Mouse (Mus musculus) T-helper 17 cell (primary cell): Measurements from ENCODE around the gene Padi2.

ENCODE experiments used
- in situ Hi-C, 2 experiments: fragments of 300-600 bp; cut with MboI, MseI; formaldehyde crosslinking; loops; 1 replicate in 1 of 2; 2 replicates in 1 of 2; pipeline ENCODE4 v1.15.1; 2025; ENCODE audit warnings: high pct_unique_total_duplicates in 2 of 2

Padi2 gene

DNA sequence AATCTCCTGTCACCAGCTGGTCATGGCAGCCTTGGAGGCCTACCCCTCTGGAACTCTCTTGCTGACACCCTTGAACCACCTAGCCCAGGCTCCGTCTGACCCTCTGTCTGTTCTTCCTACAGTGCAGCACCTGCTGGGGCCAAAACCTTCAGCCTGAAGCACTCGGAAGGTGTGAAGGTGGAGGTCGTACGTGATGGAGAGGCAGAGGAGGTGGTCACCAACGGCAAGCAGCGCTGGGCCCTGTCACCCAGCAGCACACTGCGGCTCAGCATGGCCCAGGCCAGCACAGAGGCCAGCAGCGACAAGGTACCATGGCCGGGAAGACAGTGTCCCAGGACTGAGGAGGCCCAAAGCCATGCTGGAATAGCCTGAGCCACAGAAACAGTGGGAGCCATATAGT is 11.3 kb downstream of the Padi2 start:
- in situ Hi-C loops: no loop called here

DNA sequence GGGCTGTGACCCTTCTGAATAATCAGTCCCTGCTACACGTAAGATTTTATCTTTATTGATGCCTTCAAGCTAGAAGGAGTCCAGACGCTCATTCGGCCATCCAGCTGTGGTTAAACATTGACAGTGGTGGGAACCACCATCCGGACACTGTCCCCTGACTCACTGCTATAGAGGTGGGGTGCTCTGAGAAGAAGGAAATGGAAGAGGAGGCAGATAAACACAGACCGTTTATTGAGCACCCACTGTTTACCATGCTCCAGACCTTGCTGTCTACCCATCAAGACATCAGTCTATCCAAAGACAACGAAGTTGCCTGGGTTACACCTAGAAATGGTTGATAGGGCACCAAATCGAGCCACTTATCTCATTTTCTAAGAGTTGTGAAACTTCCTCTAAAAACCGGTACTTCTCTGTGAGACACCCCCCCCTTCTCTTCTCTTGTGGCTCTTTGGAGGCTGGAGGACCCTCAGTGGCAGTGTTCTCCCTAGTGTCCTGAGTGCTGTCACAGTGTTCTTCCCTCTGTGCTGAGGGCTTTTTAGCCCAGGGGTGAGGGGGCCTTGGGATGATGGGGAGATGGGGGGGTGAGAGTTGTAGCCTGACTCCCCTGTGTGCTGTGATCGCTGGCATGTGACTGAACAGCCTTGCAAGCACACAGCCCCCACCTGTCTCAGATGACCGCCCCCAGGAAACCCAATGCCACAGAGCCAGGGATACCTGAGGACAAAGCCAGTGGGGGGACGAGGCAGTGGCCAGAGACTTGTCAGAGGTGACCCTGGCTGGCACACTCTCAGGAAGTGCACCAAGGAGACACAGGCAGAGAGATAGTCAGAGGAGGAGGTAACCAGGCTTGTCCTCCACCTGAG is 14.1 kb downstream of the Padi2 start:
- in situ Hi-C loops: no loop called here

GRCm38 (mm10) chr4:140922508-140922907 is 16.4 kb downstream of the Padi2 start:
- in situ Hi-C loops: no loop called here

GRCm38 (mm10) chr4:140925648-140926047 is 19.5 kb downstream of the Padi2 start:
- in situ Hi-C loops: no loop called here

DNA sequence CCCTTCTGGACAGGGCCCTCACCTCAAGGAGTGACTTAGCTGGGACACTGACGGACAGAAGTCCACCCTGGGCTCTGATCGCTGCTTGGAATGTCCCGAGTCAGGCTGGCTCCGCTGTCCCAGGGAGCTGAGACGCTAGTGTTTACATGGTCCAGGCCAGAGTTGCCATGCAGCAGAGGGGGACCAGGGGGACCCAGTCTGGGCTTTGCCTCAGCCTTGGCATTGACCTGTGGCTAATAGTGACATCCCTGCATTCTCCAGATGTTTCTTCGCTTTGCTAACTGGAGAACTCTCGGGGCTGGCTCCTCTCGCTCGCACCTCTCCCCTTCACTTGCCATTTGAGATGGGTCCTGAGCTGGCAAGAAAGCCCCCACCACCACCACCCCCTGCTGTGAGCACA is 22.2 kb downstream of the Padi2 start:
- in situ Hi-C loops: no loop called here

DNA sequence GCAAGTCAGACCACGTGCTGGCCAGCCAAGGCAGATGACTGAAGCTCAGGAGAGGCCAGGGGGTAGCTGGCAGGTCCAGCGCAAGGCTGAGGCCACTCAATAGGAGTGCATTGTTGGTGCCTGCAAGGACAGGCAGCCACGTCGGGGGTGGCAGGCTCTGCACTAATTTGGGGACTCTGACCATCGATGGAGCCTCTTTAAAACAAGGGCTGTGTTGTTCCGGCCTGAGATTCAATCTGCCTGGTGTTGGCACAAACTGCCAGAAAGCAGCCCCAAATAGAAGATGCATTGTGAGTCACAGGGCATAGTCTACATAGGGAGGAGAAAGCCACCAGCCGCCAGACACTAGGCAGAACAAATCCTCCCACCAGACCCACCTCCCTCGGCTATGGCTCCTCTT is 23.6 kb downstream of the Padi2 start:
- in situ Hi-C loops: no loop called here

DNA sequence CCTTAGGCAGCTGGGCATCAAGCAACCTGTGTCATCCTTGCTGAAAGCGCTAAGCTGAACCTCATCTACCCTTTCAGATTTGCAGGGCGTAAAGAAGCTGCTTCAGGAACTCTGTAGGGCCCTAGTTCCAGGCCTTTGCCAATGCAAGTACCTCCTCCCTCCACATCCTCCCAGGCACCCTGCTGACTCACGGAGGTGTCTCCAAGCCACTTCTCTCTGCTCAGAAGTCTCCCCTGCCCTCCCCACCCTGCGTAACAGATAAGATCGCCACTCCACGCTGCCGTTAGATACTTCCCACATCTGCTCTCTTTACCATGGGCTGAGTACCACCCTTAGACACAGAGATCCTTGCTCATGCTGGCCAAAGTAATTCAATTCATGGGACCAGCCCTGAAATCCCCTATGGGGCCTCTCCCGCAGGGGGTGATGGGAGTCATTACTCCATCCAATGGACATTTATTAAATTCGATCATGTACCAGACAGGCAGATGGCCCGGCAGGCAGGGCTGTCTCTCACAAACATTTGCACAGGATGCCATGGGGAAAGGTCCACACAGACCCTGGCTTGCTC is 24.8 kb downstream of the Padi2 start:
- in situ Hi-C loops: no loop called here

GRCm38 (mm10) chr4:140935643-140936042 is 29.5 kb downstream of the Padi2 start:
- in situ Hi-C loops: no loop called here

GRCm38 (mm10) chr4:140944356-140944755 is 38.2 kb downstream of the Padi2 start:
- in situ Hi-C loops: no loop called here

DNA sequence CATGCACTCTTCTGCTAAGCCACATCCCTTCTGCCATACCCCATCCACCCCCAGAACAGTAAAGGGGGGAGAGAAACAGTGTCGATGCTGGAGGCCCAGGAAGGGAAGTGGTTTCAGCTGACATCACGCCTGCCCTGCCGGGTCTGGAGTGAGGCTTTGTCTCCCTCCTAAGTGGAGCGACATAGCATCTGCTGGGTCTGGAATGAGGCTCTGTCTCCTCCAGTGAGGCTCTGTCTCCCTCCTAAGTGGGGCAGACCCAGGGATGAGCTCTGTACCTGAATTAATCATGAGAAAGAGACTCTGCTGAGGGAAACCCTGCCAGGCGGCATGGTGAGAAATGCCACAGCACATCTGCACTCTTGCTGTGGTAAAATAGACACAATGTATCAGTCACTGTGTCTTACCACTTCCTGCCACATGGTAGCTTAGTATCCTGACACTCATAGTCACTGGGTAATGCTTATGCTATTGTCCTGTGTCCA is 38.9 kb downstream of the Padi2 start:
- in situ Hi-C loops: loop anchor here in 1 of 2 experiments (5.0 kb wide), 1 partner anchor 847 kb away; the partner anchor contains the start of genes Casp9 and Dnajc16

DNA sequence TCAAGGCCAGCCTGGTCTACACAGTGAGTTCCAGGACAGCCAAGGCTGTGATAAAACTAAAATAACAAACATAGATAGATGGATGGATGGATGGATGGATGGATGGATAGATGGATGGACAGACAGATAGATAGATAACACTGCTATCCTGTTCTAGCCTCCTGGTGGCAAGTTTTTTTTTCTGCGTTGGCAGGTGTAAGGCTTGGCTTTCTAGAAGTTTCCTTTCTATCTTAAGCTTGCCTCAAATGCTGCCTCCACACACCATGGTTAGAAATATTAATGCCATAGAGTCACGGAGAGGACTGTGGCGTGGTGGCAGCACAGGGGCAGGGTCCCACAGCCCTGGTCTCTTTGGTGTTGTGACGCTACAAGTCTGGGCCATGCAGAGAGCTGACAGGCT is 39.4 kb downstream of the Padi2 start:
- in situ Hi-C loops: loop anchor here in 1 of 2 experiments (5.0 kb wide), 1 partner anchor 847 kb away; the partner anchor contains the start of genes Casp9 and Dnajc16

GRCm38 (mm10) chr4:140946048-140946447 is 39.9 kb downstream of the Padi2 start:
- in situ Hi-C loops: loop anchor here in 1 of 2 experiments (5.0 kb wide), 1 partner anchor 846 kb away; the partner anchor contains the start of genes Casp9 and Dnajc16

DNA sequence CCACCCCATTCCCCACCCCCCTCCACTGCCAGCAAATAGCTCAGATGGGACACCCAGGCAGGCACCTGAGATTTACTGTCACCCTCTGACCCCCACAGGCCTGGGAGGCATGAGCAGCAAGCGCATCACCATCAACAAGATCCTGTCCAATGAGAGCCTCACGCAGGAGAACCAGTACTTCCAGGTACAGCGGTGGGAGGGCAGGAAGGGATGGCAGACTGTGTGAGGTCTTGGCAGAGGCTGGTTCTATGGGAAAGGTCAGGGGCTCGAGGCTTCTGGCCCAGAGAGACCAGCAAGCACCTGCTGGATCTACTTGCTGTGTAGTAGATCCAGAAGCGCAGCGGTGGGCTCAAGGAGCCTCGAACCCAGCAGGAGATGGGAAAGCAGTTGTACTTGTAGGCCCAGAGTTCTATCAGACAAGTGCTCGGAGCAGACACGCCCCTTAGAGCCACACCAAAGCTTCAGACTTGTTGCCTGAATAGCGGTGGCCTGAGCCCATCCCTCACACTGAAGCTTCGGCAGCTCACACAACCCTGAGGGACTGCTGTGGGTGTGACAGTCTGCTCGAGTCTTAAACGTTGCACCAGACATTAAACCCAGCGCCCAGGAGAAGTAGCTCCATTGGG is 40.5 kb downstream of the Padi2 start:
- in situ Hi-C loops: loop anchor here in 1 of 2 experiments (5.0 kb wide), 1 partner anchor 846 kb away; the partner anchor contains the start of genes Casp9 and Dnajc16

- in situ Hi-C loops: loop anchor here in 1 of 2 experiments (5.0 kb wide), 1 partner anchor 845 kb away; the partner anchor contains the start of genes Casp9 and Dnajc16
These were observed 41.6 kb downstream of the Padi2 start for GRCm38 (mm10) chr4:140947487-140948440.

GRCm38 (mm10) chr4:140948481-140948880 is 42.3 kb downstream of the Padi2 start:
- in situ Hi-C loops: loop anchor here in 1 of 2 experiments (5.0 kb wide), 1 partner anchor 844 kb away; the partner anchor contains the start of genes Casp9 and Dnajc16

DNA sequence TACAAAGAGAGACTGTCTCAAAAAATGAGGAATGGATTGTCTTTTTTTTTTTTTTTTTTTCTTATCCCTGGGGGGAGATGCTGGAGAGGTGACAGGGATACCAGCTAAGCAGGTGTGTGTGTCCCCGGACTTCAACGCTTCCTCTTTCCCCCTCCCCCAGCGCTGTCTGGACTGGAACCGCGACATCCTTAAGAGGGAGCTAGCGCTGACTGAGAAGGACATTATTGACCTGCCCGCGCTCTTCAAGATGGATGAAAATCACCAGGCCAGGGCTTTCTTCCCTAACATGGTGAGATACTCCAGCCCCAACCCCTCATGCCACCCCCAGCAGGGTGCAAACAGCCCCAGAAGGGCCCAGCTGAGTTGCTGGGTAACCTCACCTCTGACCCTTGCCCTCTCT is 42.9 kb downstream of the Padi2 start:
- in situ Hi-C loops: loop anchor here in 1 of 2 experiments (5.0 kb wide), 1 partner anchor 843 kb away; the partner anchor contains the start of genes Casp9 and Dnajc16

DNA sequence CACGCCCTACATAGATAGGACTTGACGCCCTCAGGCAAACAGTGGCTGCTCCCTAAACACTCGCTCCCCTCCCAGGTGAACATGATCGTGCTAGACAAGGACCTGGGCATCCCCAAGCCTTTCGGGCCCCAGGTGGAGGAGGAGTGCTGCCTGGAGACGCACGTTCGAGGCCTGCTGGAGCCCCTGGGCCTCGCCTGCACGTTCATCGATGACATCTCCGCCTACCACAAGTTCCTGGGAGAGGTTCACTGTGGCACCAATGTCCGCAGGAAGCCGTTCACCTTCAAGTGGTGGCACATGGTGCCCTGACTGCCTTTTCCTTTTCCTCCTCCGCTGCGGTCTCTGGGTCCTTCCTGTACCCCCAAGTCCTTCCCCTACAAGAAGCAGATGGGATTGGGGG is 43.5 kb downstream of the Padi2 start:
- in situ Hi-C loops: loop anchor here in 1 of 2 experiments (5.0 to 10.0 kb wide), 2 partner anchors 45 to 843 kb away; partner anchors contain the start of genes Casp9, Dnajc16 and Padi2

DNA sequence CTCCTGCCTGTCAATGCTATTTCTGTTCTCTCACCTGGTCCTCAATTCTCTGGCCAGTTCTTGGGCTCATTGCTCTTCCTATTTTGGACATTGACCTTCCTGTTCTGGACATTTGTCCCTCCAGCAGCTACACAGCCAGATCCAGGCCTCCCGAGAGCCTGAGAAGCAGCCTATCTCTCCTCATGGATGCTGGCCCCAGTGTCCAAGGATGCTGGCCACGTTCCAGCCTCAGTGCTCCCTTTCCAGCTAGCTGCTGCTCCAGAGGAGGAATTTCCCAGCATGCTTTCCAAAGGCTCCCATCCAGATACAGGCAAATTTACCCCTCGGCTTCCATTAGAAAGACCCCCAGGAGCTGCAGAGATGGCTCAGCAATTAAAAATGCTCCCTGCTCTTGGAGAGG is 44.4 kb downstream of the Padi2 start:
- in situ Hi-C loops: loop anchor here in 1 of 2 experiments (10.0 kb wide), 1 partner anchor 46 kb away; the partner anchor contains the start of gene Padi2

- in situ Hi-C loops: loop anchor here in 1 of 2 experiments (10.0 kb wide), 1 partner anchor 47 kb away; the partner anchor contains the start of gene Padi2
These were observed 45.9 kb downstream of the Padi2 start for GRCm38 (mm10) chr4:140951861-140952641.
